Mouse (Mus musculus) G1E (cell line): Measurements from ENCODE around the gene Iqcf3.

Experiments used
- CTCF ChIP-seq: IDR thresholded peaks from 2 replicates; pipeline ENCODE4 v1.5.1; 2012; ENCODE audit warnings: low read depth, low read length, inconsistent platforms, mixed read lengths
- GATA1 ChIP-seq: IDR thresholded peaks from 2 replicates; pipeline ENCODE4 v1.6.1; 2012; ENCODE audit warnings: borderline replicate concordance, low read length, inconsistent platforms, mixed read lengths

GRCm38 (mm10) chr9:106570896-106571295, 9.5 kb upstream of the Iqcf3 start, which contains the start of gene Iqcf4:
- TF ChIP-seq CTCF (no peak), GATA1 (no peak)
